Mouse (Mus musculus) thymus, adult 2 months (tissue): ENCODE measurements around the gene Abce1.

Experiments used
- CTCF ChIP-seq: fragments of 200-500 bp; IDR thresholded peaks from 2 replicates; pipeline ENCODE4 v1.5.1; 2012; ENCODE audit warnings: mild to moderate bottlenecking, control low read depth, low read length, moderate library complexity, borderline replicate concordance; ENCODE audit not compliant: control insufficient read depth, poor library complexity, insufficient read depth; ENCODE audit errors: extremely low read depth
- POLR2A ChIP-seq: fragments of 200-500 bp; IDR thresholded peaks from 2 replicates; pipeline ENCODE4 v1.6.1; 2012; ENCODE audit warnings: mild to moderate bottlenecking, low read length, control low read depth, moderate library complexity; ENCODE audit not compliant: control insufficient read depth, poor library complexity, insufficient read depth; ENCODE audit errors: extremely low read depth

- TF ChIP-seq POLR2A (no peak), CTCF (no peak)
These were observed 16.4 kb upstream of the Abce1 start for GRCm38 (mm10) chr8:79727900-79728299.
